Mouse (Mus musculus) kidney, adult 2 months (tissue): ENCODE results near the gene Syne3.

ENCODE experiments used
- CTCF ChIP-seq: fragments of 200-500 bp; conservative IDR thresholded peaks from 2 replicates; pipeline ENCODE4 v1.5.1; 2011; ENCODE audit warnings: low read depth, mild to moderate bottlenecking, control low read depth, low read length, moderate library complexity, mixed read lengths; ENCODE audit not compliant: insufficient read depth, insufficient read length
- POLR2A ChIP-seq: fragments of 200-500 bp; IDR thresholded peaks from one replicate; pipeline ENCODE4 v1.6.1; 2011; ENCODE audit warnings: low read depth, low read length, control low read depth

DNA sequence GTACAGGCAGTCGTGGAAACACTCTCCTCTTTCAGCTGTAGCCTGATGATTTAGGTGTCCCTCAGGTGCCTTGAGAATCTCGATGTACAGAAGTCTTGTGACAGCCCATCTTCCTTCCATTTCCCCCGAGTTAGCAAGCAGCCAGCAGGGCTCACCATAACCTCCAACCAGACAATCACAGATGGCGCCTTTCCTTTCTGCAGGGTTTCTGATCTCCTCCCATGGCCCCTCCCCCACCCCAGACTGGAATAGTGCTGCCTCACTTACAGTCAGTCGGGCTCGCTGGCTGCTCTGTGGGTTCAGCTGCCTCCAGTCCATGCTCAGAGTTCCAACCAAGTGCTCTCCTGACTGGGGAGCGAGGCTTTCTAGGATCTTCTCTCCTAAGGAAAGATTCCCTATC lies 12.5 kb upstream of the Syne3 start:
- TF ChIP-seq CTCF = no peak
- no peak for TF ChIP-seq POLR2A
